Mouse (Mus musculus) lung, postnatal 14 days (tissue): ENCODE measurements around the gene Scgb1c1.

Experiments
- DNase-seq: peaks from one replicate; pipeline ENCODE4 v3.0.0; 2021

Scgb1c1 gene

GRCm38 (mm10) chr7:140844905-140845665 lies at the start of gene Scgb1c1:
TSS of gene Scgb1c1 (plus strand) at chr7:140845547.
- peak; percentile 98 for DNase-seq

- DNase-seq = no peak
Measured at GRCm38 (mm10) chr7:140797619-140798018, 47.7 kb upstream of the Scgb1c1 start.

GRCm38 (mm10) chr7:140798212-140798611 lies 47.1 kb upstream of the Scgb1c1 start:
- DNase-seq = no peak

- no peak for DNase-seq
Measured at GRCm38 (mm10) chr7:140802629-140803028, 42.7 kb upstream of the Scgb1c1 start.

GRCm38 (mm10) chr7:140805704-140806103 lies 39.6 kb upstream of the Scgb1c1 start:
- peak; percentile 56 for DNase-seq

GRCm38 (mm10) chr7:140810496-140810895 lies 34.9 kb upstream of the Scgb1c1 start:
- no peak for DNase-seq

GRCm38 (mm10) chr7:140811714-140812113 lies 33.6 kb upstream of the Scgb1c1 start:
- DNase-seq = no peak

GRCm38 (mm10) chr7:140812850-140813249 lies 32.5 kb upstream of the Scgb1c1 start:
- DNase-seq = no peak

- DNase-seq = no peak
Measured at GRCm38 (mm10) chr7:140820173-140820572, 25.2 kb upstream of the Scgb1c1 start.

GRCm38 (mm10) chr7:140821305-140821652 lies 24.1 kb upstream of the Scgb1c1 start:
- DNase-seq = no peak

- no peak for DNase-seq
Measured at GRCm38 (mm10) chr7:140821653-140822329, 23.6 kb upstream of the Scgb1c1 start, which contains the start of gene Zfp941. TSS of gene Zfp941 (minus strand) at chr7:140822178.

- no peak for DNase-seq
Measured at GRCm38 (mm10) chr7:140822731-140823130, 22.6 kb upstream of the Scgb1c1 start.

- DNase-seq = peak; percentile 24
Measured at GRCm38 (mm10) chr7:140828171-140828881, 17.0 kb upstream of the Scgb1c1 start.

GRCm38 (mm10) chr7:140831447-140831846 lies 13.9 kb upstream of the Scgb1c1 start:
- no peak for DNase-seq

GRCm38 (mm10) chr7:140833341-140833740 lies 12.0 kb upstream of the Scgb1c1 start:
- no peak for DNase-seq

GRCm38 (mm10) chr7:140834968-140835757 lies 10.2 kb upstream of the Scgb1c1 start, which contains the start of gene Urah:
TSS of gene Urah (plus strand) at chr7:140835018.
- peak; percentile 31 for DNase-seq

GRCm38 (mm10) chr7:140835758-140836087 lies 9.6 kb upstream of the Scgb1c1 start:
- no peak for DNase-seq

GRCm38 (mm10) chr7:140836243-140837115 lies 8.9 kb upstream of the Scgb1c1 start:
- DNase-seq = no peak

- no peak for DNase-seq
Measured at GRCm38 (mm10) chr7:140839556-140839955, 5.8 kb upstream of the Scgb1c1 start.

GRCm38 (mm10) chr7:140840750-140841735 lies 4.3 kb upstream of the Scgb1c1 start:
- DNase-seq = no peak

- no peak for DNase-seq
Measured at GRCm38 (mm10) chr7:140843806-140844205, 1.5 kb upstream of the Scgb1c1 start.
